Mouse (Mus musculus) stomach, postnatal 0 days (tissue): ENCODE measurements at regions not wholly inside any gene's neighbourhood (a gene's known extent, or its start where the extent isn't known, plus 50 kb on each side); places are given as distances from the start of the nearest gene placed in this dataset.

Experiments
- CTCF ChIP-seq: IDR thresholded peaks from 2 replicates; pipeline ENCODE4 v1.5.1; 2016; ENCODE audit warnings: antibody characterized with exemption, low read depth, mild to moderate bottlenecking, moderate library complexity
- EP300 ChIP-seq: optimal IDR thresholded peaks from 2 replicates; pipeline ENCODE3; 2016; ENCODE audit warnings: antibody characterized with exemption

DNA sequence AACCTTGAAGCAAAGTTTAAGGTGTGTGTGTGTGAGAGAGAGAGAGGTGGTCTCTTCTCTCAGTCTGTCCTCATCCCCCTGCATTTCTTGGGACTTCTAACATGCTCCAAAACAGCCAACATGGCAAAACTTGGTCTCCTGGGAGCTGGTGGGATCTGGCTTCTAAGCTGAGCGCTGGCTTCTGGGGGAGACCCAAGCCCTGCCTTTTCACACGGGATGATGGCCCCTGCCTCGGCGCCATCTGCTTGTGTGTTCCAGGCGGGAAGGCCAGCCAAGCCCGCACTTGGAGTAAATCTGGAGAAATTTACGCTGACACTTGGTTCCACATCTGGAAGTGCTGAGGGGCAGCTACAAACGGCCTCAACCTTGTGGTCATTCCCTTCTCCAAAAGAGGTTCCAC lies 155.6 kb downstream of the Chic2 start:
- TF ChIP-seq CTCF: no peak
- no peak for TF ChIP-seq EP300
